Mouse (Mus musculus) gastrocnemius, postnatal 25 days (tissue): ENCODE results near the gene Glra3. TPM values are rescaled to one million over a fixed set of nuclear protein-coding genes. Genes with fewer than 3 reads are reported as not detected.

Source experiments
- DNase-seq: peaks from one replicate; pipeline ENCODE4 v3.0.0; 2022
- long read RNA-seq, 2 experiments: library from polyadenylated mRNA; stranded (forward); transcript quantifications; one replicate each; pipeline ENCODE4 v2.0.0; 2021
- total RNA-seq, 2 experiments: library from RNA; stranded (reverse); gene quantifications; 1 replicate in 1 of 2; 2 replicates in 1 of 2; pipeline ENCODE4 v1.2.3; 2021

The Glra3 gene
- total RNA-seq, result not detected
- long read RNA-seq, experiment 1, result 0 reads
- long read RNA-seq, experiment 2, result 0 reads

DNA sequence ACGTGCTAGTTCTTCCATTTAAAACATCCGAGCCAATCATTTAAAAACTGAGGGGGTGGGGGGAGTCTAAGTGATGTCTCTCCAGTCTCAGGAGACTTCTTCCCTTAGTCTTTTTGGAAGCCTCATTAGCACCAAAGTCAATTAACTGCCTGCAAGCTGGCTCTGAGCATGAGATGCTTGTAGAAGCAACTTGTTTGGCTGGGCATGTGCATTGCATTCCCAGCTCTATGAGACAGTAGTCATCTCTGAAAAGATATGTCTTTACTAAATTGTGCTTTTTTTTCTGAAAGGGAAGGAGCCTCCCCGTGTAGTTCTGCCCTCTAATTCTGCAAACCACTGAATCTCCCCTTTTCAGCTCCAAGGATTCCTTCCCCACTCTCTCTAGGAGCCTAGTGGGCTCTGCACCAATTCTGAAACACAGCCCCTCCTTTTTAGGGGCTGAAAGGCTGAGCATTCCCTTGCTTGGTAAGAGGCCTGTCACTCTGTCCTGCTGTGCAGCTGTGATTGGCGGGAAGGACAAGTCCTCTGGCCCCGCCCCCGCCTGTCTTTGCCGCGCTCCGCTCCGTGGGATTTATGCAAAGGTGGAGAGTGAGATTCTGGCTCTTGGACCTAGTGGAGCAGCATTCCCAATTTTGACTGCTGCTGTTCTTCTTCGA is at the start of gene Glra3:
TSS of gene Glra3 (plus strand) at position 591 of the 656 bp plus-strand sequence.
- DNase-seq, result no peak

GRCm38 (mm10) chr8:55906848-55907247 is 33.4 kb upstream of the Glra3 start, which contains the start of gene Adam29:
TSS of gene Adam29 (minus strand) at chr8:55906948.
- no peak for DNase-seq

DNA sequence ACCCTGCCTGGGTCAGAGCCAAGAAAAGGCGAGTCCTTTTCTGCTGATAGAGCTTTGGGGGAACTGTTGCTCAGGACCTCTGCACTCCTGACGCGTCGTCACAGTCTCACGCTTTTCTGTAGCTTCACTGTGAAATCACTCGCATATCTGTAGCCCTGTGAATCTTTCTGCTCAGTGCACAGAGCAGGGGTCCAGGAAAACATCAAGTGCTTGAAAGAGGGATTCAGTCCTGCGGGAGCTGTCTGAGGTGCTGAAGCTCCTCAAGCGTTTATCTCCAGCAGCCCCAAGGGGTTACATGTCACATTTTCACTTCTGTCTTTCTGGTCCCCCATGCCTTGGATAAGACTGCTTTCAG is 243 bp downstream of the Glra3 start:
- DNase-seq, result no peak

DNA sequence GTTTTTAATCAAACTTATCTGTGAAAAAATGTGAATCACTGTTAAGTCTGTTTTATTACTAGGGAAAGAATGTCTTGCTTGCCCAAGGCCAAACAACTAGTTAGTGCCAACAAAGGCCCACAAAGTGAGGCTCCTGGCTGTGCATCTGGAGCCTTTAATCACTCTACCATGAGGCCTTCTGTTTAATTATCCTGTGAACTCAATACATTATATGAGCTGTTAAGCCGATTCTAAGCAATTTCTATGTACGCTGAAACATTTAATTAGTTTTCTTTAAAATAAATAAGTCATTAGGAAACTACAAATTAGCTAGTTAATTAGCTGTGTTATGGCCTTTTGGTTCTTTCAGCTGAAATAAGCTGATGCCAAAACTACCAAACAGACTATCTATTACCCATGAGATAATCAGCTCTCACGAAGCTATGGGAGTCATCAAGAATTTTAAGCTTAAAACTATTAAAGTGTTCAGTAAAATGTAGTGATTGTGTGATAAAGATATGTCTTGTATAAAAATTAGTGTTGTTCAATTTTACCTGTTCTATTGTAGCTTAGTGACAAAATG is 24.6 kb downstream of the Glra3 start:
- DNase-seq, result no peak

DNA sequence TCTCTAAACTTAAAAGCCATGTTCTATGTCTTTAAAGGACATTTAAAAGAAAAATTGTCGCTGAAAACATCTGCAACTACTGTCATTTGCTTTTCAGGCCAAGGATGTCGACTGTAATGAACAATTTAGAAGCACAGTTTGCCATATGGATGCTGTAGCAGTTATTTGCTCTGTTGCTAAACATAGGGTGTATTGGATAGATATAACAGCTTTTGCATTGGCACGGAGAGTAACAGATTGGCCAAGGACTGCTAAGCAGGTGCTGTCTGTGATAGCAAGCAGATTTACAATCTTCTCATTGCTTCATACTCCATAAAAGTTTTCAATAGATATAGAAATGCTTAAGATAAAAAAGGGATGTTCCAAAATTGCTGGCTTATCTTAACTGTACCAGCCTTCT is 57.6 kb downstream of the Glra3 start:
- DNase-seq, result no peak

DNA sequence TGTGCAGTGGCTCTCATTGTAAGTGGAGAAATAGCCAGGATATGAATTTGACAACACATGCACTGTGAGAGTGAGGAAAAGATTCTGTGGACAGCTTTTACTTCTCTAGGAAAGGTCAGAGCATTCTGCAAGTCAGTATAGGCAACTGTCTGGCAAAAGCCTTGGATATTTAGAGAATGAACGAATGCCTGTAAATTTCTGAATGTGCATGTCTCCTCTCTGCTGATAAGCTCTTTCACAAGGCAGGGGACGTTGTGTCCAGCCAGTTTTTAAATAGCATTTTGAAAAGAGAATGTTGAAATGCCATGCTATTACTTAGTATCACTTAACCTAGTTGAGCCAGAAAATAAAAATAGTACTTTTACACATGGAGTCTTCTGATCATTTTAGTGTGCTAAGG is 114.1 kb downstream of the Glra3 start:
- no peak for DNase-seq

DNA sequence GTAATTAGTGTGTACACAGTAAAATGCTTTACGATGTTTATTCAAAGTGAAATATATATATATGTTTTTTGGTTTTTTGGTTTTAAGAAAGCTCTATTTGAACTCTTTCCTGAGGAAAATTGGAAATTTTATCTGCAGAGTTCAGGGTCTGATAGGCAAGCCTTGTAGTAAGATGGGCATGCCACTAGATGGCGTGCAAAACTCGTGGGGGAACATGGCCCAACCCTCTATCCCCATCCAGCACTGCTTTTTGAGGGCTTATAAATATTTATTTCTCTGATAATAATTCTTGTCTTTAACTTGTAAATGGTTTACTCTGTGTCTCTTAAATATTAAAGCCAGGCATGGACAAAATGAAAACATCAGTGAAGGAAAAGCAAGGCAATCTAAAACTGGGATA is 122.8 kb downstream of the Glra3 start:
- no peak for DNase-seq

GRCm38 (mm10) chr8:56070486-56071254 is 130.4 kb downstream of the Glra3 start:
- DNase-seq, result no peak

DNA sequence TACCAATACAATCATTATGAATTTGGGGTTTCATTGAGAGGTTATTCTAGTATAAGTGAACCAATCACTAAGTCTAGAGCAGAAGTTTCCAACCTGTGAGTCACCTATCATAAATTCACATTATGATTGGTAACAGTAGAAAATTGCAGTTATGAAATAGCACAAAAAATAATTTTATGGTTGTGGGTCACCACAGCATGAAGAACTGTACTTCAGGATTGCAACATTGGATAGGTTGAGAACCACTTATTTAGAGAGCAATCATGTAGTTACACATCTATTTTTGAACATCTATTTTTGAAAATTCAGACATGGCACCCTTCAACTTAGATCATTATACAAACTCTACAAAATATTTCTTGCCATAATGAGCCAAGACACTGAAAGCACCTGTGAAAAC is 143.4 kb downstream of the Glra3 start:
- no peak for DNase-seq

DNA sequence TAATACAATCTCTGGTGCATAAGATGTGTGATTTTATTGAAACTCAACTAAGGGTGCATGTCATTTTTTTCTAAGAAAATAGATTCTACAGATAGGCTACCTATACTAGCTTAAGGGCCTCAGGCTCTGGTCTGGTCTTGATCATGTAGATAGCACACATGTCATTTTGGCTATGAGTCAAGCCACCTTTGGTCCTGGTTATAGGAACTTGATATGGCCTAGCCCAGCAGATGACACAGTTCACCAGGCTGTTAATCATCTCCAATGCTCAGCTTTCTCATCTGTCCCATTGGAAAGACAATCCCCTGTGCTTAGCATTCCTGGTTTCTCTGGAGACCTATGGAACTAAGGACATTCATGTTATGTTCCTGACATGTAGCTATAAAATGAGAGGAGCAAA is 154.1 kb downstream of the Glra3 start:
- no peak for DNase-seq

DNA sequence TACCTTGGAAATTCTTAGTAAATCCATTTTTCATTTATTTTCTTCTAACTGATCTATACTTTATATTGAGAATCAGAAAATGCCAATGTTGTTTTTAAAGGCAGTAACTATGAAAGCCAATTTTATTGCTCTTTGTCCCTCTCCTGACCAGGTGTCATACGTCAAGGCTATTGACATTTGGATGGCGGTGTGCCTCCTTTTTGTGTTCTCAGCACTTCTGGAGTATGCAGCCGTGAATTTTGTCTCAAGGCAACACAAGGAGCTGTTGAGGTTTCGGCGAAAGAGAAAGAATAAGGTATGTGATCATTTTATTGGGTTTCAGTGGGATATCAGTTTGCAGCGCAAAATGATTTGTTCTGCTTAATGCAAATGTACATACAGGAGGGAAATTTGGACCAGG is 170.0 kb downstream of the Glra3 start:
- no peak for DNase-seq

GRCm38 (mm10) chr8:56129357-56129756 is 189.1 kb downstream of the Glra3 start:
- no peak for DNase-seq

DNA sequence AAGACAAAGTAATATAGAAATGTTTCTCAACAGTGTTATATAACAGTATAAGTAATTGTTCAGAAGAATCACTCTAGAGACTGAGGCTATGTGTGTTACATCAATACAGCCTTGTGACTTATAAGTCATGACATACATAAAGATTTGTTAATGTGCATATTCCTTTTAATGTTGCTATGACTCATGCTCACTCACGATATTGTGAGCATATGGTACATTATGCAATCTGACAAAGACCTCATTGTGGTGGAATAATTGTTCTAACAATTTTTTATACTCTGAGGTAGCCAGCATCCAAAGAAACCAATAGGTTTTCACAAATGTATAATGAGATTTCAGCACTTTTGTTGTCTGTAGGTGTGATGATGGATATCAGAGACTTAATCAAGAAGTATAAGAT is 210.4 kb downstream of the Glra3 start:
- no peak for DNase-seq

DNA sequence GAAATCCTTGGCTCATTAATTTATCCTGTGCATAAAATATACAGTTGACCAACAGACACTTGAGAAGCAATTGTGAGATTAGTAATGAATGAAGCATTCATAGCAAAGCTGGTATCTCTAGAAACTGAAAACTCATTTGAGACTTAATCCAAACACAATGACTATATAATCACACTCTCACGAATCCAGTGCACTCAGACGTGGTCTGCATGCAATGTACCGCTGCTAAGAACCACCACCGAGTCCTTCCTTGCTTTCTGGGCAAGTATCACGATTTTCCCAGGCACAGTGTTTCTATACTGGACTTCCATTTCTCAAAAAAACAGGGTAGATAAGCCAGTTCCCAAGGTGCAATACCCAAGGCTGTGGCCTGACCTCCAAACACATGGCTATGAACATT is 211.3 kb downstream of the Glra3 start:
- no peak for DNase-seq

GRCm38 (mm10) chr8:56158966-56159365 is 218.7 kb downstream of the Glra3 start:
- DNase-seq, result no peak

Other genes with a start within 250 kb of the Glra3 start
- not detected for gene Adam29, start 33.5 kb upstream of the Glra3 start, total RNA-seq